Mouse (Mus musculus): ENCODE measurements at regions not wholly inside any gene's neighbourhood (a gene's known extent, or its start where the extent isn't known, plus 50 kb on each side); places are given as distances from the start of the nearest gene placed in this dataset.

DNA sequence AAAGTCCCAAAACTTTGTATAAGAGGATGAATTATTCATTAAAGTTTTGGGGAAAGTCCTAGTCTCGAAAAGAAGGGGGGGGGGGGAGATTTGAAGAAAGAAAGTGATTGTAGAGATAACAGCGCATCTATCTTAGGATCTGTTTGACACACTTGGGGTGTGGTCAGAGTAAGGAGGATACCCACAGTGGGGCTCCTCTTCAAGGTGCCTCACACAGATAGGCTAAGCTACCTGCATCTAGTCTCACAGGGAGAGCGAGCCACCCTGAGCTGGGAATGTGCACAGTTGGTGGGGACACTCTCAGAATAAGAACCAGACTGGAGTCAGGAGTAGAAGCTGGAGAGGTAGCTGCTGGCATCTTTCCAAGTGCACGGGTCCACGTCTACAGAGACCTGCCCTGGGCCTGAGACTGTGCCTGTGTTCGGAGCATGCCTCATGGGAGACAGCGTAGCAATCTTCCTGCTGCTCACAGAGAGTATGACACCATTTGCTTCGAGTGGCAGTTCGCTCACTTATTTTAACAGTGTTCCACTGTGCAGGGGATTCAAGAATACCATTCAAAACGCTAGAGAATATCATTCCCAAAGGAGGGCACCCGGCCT is 208.9 kb upstream of the Tcerg1l start:
- no peak for TF ChIP-seq CTCF (IDR thresholded peaks at IDR 0.05)
- DNase-seq (ENCODE audit: low spot score) = no peak
- ATAC-seq (ENCODE audit: low FRiP score) = no peak
- Histone ChIP-seq H3K27ac (ENCODE audit: low read depth, low read length) (no peak overlapping the region), H3K4me2 (ENCODE audit: low read depth, low read length, poor library complexity, severe bottlenecking) (no peak overlapping the region), H3K36me3 (ENCODE audit: insufficient read depth, low read length) (no peaks in the 10 kb centered on the region), H3K27me3 (ENCODE audit: insufficient read depth, low read length) (no peaks in the 10 kb centered on the region), H3K9ac (replicated peaks; ENCODE audit: low read length, poor library complexity, severe bottlenecking) (no peak overlapping the region), H3K9me3 (ENCODE audit: low read length) (no peaks in the 10 kb centered on the region), H3K4me1 (ENCODE audit: insufficient read depth, low read length) (peaks cover under 1% of the 10 kb centered on the region; the same call in 1 of the 2 replicates), H3K4me3 (ENCODE audit: low read depth, low read length) (no peak overlapping the region)
- WGBS = 47% methylated on average over 11 of the region's 11 CpGs

DNA sequence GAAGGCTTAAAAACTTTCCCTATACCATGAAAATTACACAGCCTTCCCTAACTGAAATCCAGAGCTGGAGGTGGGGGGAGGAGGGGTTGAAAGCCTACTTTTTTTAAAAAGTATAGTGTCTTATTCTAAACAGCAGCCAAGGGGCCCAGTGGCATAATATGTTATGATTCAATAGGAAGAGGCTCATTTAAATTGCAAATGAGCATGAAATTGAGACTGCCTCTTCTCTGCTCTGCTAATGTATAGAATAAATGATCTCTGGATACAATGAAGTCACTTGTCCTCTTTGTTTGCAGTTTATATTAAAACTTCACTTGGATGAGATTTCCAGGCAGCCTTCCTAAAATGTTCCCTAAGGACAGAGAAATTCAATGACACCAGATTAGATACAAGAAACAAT is 208.4 kb upstream of the Tcerg1l start:
- Histone ChIP-seq H3K4me3 (ENCODE audit: low read depth, low read length) (no peak overlapping the region), H3K9me3 (ENCODE audit: low read length) (no peaks in the 10 kb centered on the region), H3K4me2 (ENCODE audit: low read depth, low read length, poor library complexity, severe bottlenecking) (no peak overlapping the region), H3K4me1 (ENCODE audit: insufficient read depth, low read length) (peaks cover 3% of the 10 kb centered on the region; the same call in 1 of the 2 replicates), H3K36me3 (ENCODE audit: insufficient read depth, low read length) (no peaks in the 10 kb centered on the region), H3K9ac (replicated peaks; ENCODE audit: low read length, poor library complexity, severe bottlenecking) (no peak overlapping the region), H3K27me3 (ENCODE audit: insufficient read depth, low read length) (no peaks in the 10 kb centered on the region), H3K27ac (ENCODE audit: low read depth, low read length) (no peak overlapping the region)
- no peak for TF ChIP-seq CTCF (IDR thresholded peaks at IDR 0.05)
- ATAC-seq (ENCODE audit: low FRiP score) (no peak), DNase-seq (ENCODE audit: low spot score) (no peak)

DNA sequence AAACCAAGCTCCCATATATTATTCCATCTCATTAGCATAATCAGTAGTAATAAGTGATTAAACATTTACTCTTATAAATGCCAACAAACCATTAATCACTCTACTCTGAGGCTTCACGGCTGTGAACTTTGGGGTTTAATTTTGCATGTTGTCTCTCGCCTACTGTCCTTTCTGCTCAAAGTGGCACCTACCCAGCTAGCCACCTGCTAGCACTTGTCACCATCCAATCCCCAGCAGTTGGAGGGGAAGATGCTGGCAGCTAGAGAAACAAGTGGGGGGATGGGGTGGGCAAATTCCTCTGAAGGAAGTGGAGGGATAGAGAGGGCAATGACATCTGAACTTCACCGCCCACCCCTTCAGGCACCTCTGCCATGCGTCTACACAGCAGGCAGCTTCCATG is 204.2 kb upstream of the Tcerg1l start:
- no peaks in the 10 kb centered on the region for H3K9me3 ChIP-seq (ENCODE audit: low read length)
- H3K4me1 ChIP-seq (ENCODE audit: insufficient read depth, low read length) = peaks cover 3% of the 10 kb centered on the region; the same call in 1 of the 2 replicates
- no peak for TF ChIP-seq CTCF (IDR thresholded peaks at IDR 0.05)
- ATAC-seq (ENCODE audit: low FRiP score) (no peak), DNase-seq (ENCODE audit: low spot score) (no peak)
- 64% methylated on average over 4 of the region's 4 CpGs for WGBS
- no peak overlapping the region for H3K4me2 ChIP-seq (ENCODE audit: low read depth, low read length, poor library complexity, severe bottlenecking)
- no peak overlapping the region for H3K4me3 ChIP-seq (ENCODE audit: low read depth, low read length)
- H3K9ac ChIP-seq (replicated peaks; ENCODE audit: low read length, poor library complexity, severe bottlenecking) = no peak overlapping the region
- no peaks in the 10 kb centered on the region for H3K27me3 ChIP-seq (ENCODE audit: insufficient read depth, low read length)
- H3K36me3 ChIP-seq (ENCODE audit: insufficient read depth, low read length) = no peaks in the 10 kb centered on the region
- H3K27ac ChIP-seq (ENCODE audit: low read depth, low read length) = no peak overlapping the region

DNA sequence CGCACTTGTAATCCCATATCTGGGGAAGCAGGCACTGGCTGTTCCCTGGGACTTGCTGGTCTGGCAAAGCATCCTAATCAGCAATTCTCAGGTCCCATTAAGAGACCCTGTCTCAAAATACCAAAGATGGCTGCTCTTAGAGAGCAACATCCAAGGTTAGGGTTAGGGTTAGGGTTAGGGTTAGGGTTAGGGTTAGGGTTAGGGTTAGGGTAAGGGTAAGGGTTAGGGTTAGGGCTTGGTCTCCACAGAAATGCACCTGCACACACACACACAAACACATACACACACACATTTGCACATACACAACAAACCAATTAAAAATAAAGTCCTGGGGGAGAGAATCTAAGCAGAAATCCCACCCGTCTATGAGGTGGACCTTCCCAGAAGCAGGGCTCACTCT is 195.8 kb upstream of the Tcerg1l start:
- Histone ChIP-seq H3K4me2 (ENCODE audit: low read depth, low read length, poor library complexity, severe bottlenecking) (no peak overlapping the region), H3K9ac (replicated peaks; ENCODE audit: low read length, poor library complexity, severe bottlenecking) (no peak overlapping the region), H3K27ac (ENCODE audit: low read depth, low read length) (no peak overlapping the region), H3K36me3 (ENCODE audit: insufficient read depth, low read length) (no peaks in the 10 kb centered on the region), H3K4me1 (ENCODE audit: insufficient read depth, low read length) (no peaks in the 10 kb centered on the region), H3K27me3 (ENCODE audit: insufficient read depth, low read length) (no peaks in the 10 kb centered on the region), H3K4me3 (ENCODE audit: low read depth, low read length) (no peak overlapping the region), H3K9me3 (ENCODE audit: low read length) (no peaks in the 10 kb centered on the region)
- ATAC-seq (ENCODE audit: low FRiP score) = no peak
- no peak for TF ChIP-seq CTCF (IDR thresholded peaks at IDR 0.05)
- WGBS = 89% methylated on average over 2 of the region's 2 CpGs
- DNase-seq (ENCODE audit: low spot score) = no peak

DNA sequence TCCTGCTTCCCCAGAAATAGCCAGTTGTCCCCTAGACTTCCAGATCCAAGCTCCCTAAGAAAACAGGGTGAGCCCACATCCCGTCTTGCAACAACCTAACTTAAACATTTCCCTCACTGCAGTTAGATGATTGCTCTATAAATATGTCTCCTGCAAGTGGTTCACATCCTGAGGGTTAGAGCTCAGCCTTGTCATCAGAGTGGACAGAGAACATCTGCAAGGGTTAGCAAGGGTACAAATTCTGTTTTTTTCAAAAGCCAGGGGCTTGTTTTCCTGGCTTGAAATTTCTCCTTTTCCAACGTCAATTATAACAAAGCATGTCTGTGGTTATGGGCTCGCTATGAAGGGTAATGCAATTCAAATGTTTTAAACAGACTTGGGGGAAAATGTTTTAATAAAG is 169.8 kb upstream of the Tcerg1l start:
- 82% methylated on average over 3 of the region's 3 CpGs for WGBS

DNA sequence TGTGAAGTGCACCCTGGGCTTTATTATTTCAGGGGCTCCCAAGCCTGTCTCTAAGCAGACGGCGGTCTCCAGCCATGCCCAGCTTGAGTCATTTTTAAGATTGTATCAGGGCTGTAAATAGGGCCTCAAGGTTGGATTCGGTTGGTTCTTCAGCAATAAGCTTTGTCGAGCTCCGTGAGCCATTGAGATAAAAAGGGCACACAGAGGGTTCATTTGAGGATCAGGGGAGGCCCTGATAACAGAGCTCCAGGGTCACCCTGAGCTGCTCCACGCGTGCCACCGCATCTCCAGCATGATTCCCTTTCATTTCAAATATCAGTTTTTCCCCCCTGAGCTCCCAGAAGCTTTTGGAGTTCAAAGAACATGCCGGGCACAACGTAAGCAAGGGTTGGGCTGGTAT is 154.1 kb upstream of the Tcerg1l start:
- 57% methylated on average over 10 of the region's 10 CpGs for WGBS

More for the DNA sequence above, 169.8 kb upstream of the Tcerg1l start:
- no peak for ATAC-seq (ENCODE audit: low FRiP score)
- Histone ChIP-seq H3K36me3 (ENCODE audit: insufficient read depth, low read length) (no peaks in the 10 kb centered on the region), H3K27me3 (ENCODE audit: insufficient read depth, low read length) (no peaks in the 10 kb centered on the region), H3K4me2 (ENCODE audit: low read depth, low read length, poor library complexity, severe bottlenecking) (no peak overlapping the region), H3K27ac (ENCODE audit: low read depth, low read length) (no peak overlapping the region), H3K9me3 (ENCODE audit: low read length) (no peaks in the 10 kb centered on the region), H3K4me3 (ENCODE audit: low read depth, low read length) (no peak overlapping the region), H3K4me1 (ENCODE audit: insufficient read depth, low read length) (no peaks in the 10 kb centered on the region), H3K9ac (replicated peaks; ENCODE audit: low read length, poor library complexity, severe bottlenecking) (no peak overlapping the region)
- no peak for DNase-seq (ENCODE audit: low spot score)
- no peak for TF ChIP-seq CTCF (IDR thresholded peaks at IDR 0.05)

More for the DNA sequence above, 154.1 kb upstream of the Tcerg1l start:
- no peak for DNase-seq (ENCODE audit: low spot score)
- Histone ChIP-seq H3K4me2 (ENCODE audit: low read depth, low read length, poor library complexity, severe bottlenecking) (no peak overlapping the region), H3K27me3 (ENCODE audit: insufficient read depth, low read length) (no peaks in the 10 kb centered on the region), H3K9ac (replicated peaks; ENCODE audit: low read length, poor library complexity, severe bottlenecking) (no peak overlapping the region), H3K27ac (ENCODE audit: low read depth, low read length) (no peak overlapping the region), H3K4me1 (ENCODE audit: insufficient read depth, low read length) (peaks cover 6% of the 10 kb centered on the region; the same call in 1 of the 2 replicates), H3K4me3 (ENCODE audit: low read depth, low read length) (no peak overlapping the region), H3K9me3 (ENCODE audit: low read length) (no peaks in the 10 kb centered on the region), H3K36me3 (ENCODE audit: insufficient read depth, low read length) (no peaks in the 10 kb centered on the region)
- ATAC-seq (ENCODE audit: low FRiP score) = no peak
- TF ChIP-seq CTCF (IDR thresholded peaks at IDR 0.05) = no peak

Measured in midbrain, postnatal 0 days (tissue).